Mouse (Mus musculus) heart, embryonic 11.5 days (tissue): ENCODE data around the gene Adora2b. TPM values are rescaled to one million over a fixed set of nuclear protein-coding genes. Genes with fewer than 3 reads are reported as not detected.
"Not testable (repeated sequence)": the region's sequence is repeated elsewhere in the genome, so short reads cannot be mapped to it uniquely, and the experiment has no call there.

Experiments used
- ATAC-seq: fragments of 200-750 bp; cut with Nextera tagmentation; replicated peaks from 2 replicates; pipeline ENCODE4 v1.8.0; 2017; ENCODE audit warnings: moderate library complexity; ENCODE audit not compliant: insufficient number of reproducible peaks, low FRiP score, low TSS enrichment
- H3K27ac ChIP-seq: fragments of 300-500 bp; sonication (generic); 2 replicates; pipeline ENCODE4 v1.5.1; 2014; ENCODE audit warnings: mild to moderate bottlenecking, low read depth, low read length
- H3K27me3 ChIP-seq: fragments of 300-500 bp; sonication (generic); 2 replicates; pipeline ENCODE4 v1.6.1; 2014; ENCODE audit warnings: mild to moderate bottlenecking, low read length, mixed read lengths; ENCODE audit not compliant: control insufficient read depth, insufficient read depth
- H3K36me3 ChIP-seq: fragments of 300-500 bp; sonication (generic); 2 replicates; pipeline ENCODE4 v1.6.1; 2014; ENCODE audit warnings: mild to moderate bottlenecking, low read length, moderate library complexity, mixed read lengths; ENCODE audit not compliant: control insufficient read depth, insufficient read depth
- H3K4me1 ChIP-seq: fragments of 300-500 bp; sonication (generic); 2 replicates; pipeline ENCODE4 v1.6.1; 2014; ENCODE audit warnings: low read length; ENCODE audit not compliant: control insufficient read depth, insufficient read depth
- H3K4me2 ChIP-seq: fragments of 300-500 bp; sonication (generic); 2 replicates; pipeline ENCODE4 v1.6.1; 2014; ENCODE audit warnings: mild to moderate bottlenecking, moderate library complexity
- H3K4me3 ChIP-seq: fragments of 300-500 bp; sonication (generic); 2 replicates; pipeline ENCODE4 v1.5.1; 2014; ENCODE audit warnings: low read depth, low read length
- H3K9ac ChIP-seq: fragments of 300-500 bp; sonication (generic); 2 replicates; pipeline ENCODE4 v1.6.1; 2014; ENCODE audit warnings: mild to moderate bottlenecking, low read depth, low read length, moderate library complexity
- H3K9me3 ChIP-seq: fragments of 300-500 bp; sonication (generic); replicated peaks from 2 replicates; pipeline ENCODE4 v1.6.1; 2016; ENCODE audit warnings: low read length; ENCODE audit not compliant: control insufficient read depth
- whole genome bisulfite sequencing: fragments of 180-500 bp; shearing (Covaris S2); extraction: QIAGEN DNeasy Blood & Tissue Kit; methylation state at CpG from one replicate; pipeline ENCODE4 v1.1.7; 2014; ENCODE audit not compliant: insufficient replicate concordance; 5-methylcytosine and 5-hydroxymethylcytosine counted together
- polyA plus RNA-seq: library from polyadenylated mRNA; unstranded; fragments of >200 nt; fragmentation: Nextera tagmentation; extraction: Ambion mirVana; gene quantifications from 2 replicates; pipeline ENCODE4 v1.2.1, GENCODE M21; 2014

Gene Adora2b
- polyA plus RNA-seq, 1 experiment from 2014 or later, result 0.87 TPM

GRCm38 (mm10) chr11:62268381-62268780 lies 19.6 kb downstream of the Adora2b start:
- Histone ChIP-seq H3K4me3 (no peak overlapping the region), H3K9me3 (no peaks in the 10 kb centered on the region), H3K27me3 (no peaks in the 10 kb centered on the region; the same call in 1 of the 2 replicates), H3K9ac (no peak overlapping the region), H3K4me1 (peaks cover 9% of the 10 kb centered on the region), H3K36me3 (no peaks in the 10 kb centered on the region), H3K4me2 (no peak overlapping the region), H3K27ac (no peak overlapping the region)
- 69% methylated on average over 8 of the region's 8 CpGs for WGBS
- ATAC-seq, result no peak

DNA sequence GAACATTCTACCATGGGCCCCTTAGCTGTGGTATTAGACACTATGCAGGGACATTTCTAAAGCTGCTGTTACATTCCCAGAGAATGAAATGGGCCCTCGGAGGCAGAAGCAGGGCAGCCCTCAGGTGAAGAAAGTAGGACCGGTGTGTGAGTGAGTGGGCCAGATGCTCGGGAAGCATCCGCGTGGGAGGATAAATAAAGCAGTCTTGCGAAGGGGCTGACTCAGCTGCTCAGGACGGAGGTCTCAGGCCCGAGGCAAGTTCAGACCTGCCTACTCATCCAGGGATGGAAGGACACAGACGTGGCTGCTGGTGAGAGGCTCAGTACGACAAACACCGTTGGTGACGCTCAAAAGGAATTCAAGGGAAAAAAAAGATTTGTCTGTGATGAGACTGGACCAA lies 20.3 kb downstream of the Adora2b start:
- ATAC-seq, result no peak
- no peaks in the 10 kb centered on the region for H3K9me3 ChIP-seq
- WGBS, result 71% methylated on average over 12 of the region's 12 CpGs
- H3K27me3 ChIP-seq, result no peaks in the 10 kb centered on the region; the same call in 1 of the 2 replicates
- no peak overlapping the region for H3K9ac ChIP-seq
- no peaks in the 10 kb centered on the region for H3K36me3 ChIP-seq
- no peak overlapping the region for H3K4me2 ChIP-seq
- no peak overlapping the region for H3K27ac ChIP-seq
- peaks cover 6% of the 10 kb centered on the region for H3K4me1 ChIP-seq
- no peak overlapping the region for H3K4me3 ChIP-seq

- no peak for ATAC-seq
- H3K4me2 ChIP-seq, result no peak overlapping the region
- H3K27ac ChIP-seq, result no peak overlapping the region
- no peaks in the 10 kb centered on the region for H3K9me3 ChIP-seq
- no peak overlapping the region for H3K4me3 ChIP-seq
- 54% methylated on average over 5 of the region's 5 CpGs for WGBS
- H3K36me3 ChIP-seq, result no peaks in the 10 kb centered on the region
- no peaks in the 10 kb centered on the region; the same call in 1 of the 2 replicates for H3K27me3 ChIP-seq
- H3K9ac ChIP-seq, result no peak overlapping the region
- H3K4me1 ChIP-seq, result peaks cover 5% of the 10 kb centered on the region
Observed at GRCm38 (mm10) chr11:62270851-62271250, 22.1 kb downstream of the Adora2b start.

DNA sequence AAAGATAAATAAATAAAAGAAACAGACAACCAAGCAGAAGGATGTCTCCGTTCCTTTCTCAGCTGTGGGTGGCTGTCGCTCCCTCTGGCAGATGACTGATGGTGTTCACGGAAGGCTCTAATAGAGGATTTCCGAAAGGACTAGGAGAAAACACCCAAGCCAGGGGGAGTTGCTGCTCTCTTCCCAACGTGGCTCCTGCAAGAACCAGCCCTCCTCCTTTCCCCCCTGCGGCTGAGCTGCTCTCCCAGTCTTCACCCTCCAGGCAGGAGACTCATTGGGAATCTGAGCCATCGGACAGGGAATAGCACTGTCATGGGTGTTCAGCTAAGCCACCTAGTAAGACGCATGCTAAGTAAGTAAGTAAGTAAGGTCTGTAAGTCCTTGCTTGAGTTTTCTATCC lies 28.3 kb downstream of the Adora2b start:
- H3K4me2 ChIP-seq, result no peak overlapping the region
- no peaks in the 10 kb centered on the region for H3K36me3 ChIP-seq
- no peaks in the 10 kb centered on the region; the same call in 1 of the 2 replicates for H3K4me1 ChIP-seq
- H3K9ac ChIP-seq, result no peak overlapping the region
- no peak for ATAC-seq
- 33% methylated on average over 8 of the region's 8 CpGs for WGBS
- no peak overlapping the region for H3K27ac ChIP-seq
- no peaks in the 10 kb centered on the region for H3K27me3 ChIP-seq
- no peak overlapping the region for H3K4me3 ChIP-seq
- H3K9me3 ChIP-seq, result no peaks in the 10 kb centered on the region

- Histone ChIP-seq H3K4me2 (no peak overlapping the region), H3K9ac (no peak overlapping the region), H3K36me3 (no peaks in the 10 kb centered on the region), H3K27ac (no peak overlapping the region), H3K4me3 (no peak overlapping the region), H3K9me3 (no peaks in the 10 kb centered on the region), H3K4me1 (no peaks in the 10 kb centered on the region; the same call in 1 of the 2 replicates), H3K27me3 (no peaks in the 10 kb centered on the region)
- 0 out of 2 replicates have a peak, but pooled peaks have one; percentile 3 for ATAC-seq
- WGBS, result 20% methylated on average over 5 of the region's 5 CpGs
Observed at GRCm38 (mm10) chr11:62278027-62278426, 29.2 kb downstream of the Adora2b start.

GRCm38 (mm10) chr11:62280675-62281600 lies 32.2 kb downstream of the Adora2b start, which contains the start of the genes Zswim7 and Ttc19:
Gene Zswim7 (minus strand): TSS chr11:62281375.
Gene Ttc19 (plus strand): TSS chr11:62281473.
- Histone ChIP-seq H3K4me2 (peak within 1 kb of the TSS; percentile 90), H3K36me3 (no peaks in the 10 kb centered on the region), H3K9me3 (no peaks in the 10 kb centered on the region), H3K4me3 (peak within 1 kb of the TSS; percentile 94), H3K4me1 (no peaks in the 10 kb centered on the region; the same call in 1 of the 2 replicates), H3K27me3 (no peaks in the 10 kb centered on the region), H3K27ac (peak within 1 kb of the TSS; percentile 88), H3K9ac (peak within 1 kb of the TSS; percentile 86)
- peak; percentile 95 for ATAC-seq
- WGBS, result under 1% methylated on average over 67 of the region's 68 CpGs

GRCm38 (mm10) chr11:62281601-62281997 lies 32.8 kb downstream of the Adora2b start:
- H3K27me3 ChIP-seq, result no peaks in the 10 kb centered on the region
- no peaks in the 10 kb centered on the region for H3K36me3 ChIP-seq
- peak overlapping the region; percentile 90 for H3K4me2 ChIP-seq
- peak; percentile 77 for ATAC-seq
- peak overlapping the region; percentile 94 for H3K4me3 ChIP-seq
- no peaks in the 10 kb centered on the region; the same call in 1 of the 2 replicates for H3K4me1 ChIP-seq
- 1% methylated on average over 41 of the region's 57 CpGs for WGBS
- H3K9me3 ChIP-seq, result no peaks in the 10 kb centered on the region
- H3K9ac ChIP-seq, result peak overlapping the region; percentile 86
- peak overlapping the region; percentile 88 for H3K27ac ChIP-seq

DNA sequence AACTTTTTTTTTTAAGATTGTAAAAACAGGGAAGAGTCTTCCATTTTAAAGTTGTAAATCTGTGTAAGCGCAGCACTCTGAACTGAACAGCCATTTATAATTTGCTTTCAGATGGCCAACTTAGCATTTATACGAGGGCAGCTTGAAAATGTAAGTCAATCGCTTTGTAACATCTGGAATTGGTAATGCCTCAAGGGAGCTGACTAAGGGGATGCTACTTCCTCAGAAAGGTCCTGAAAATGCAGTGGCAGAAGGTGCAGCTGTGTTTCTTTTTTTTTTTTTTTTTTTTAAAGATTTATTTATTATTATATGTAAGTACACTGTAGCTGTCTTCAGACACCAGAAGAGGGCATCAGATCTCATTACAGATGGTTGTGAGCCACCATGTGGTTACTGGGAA lies 35.2 kb downstream of the Adora2b start:
- H3K4me1 ChIP-seq, ATAC-seq, H3K36me3 ChIP-seq, H3K9me3 ChIP-seq, H3K27ac ChIP-seq, H3K9ac ChIP-seq, H3K4me3 ChIP-seq, H3K4me2 ChIP-seq, H3K27me3 ChIP-seq: not testable (repeated sequence)
- 90% methylated on average over 3 of the region's 3 CpGs for WGBS
